Mouse (Mus musculus) retina, adult 2 months (tissue): ENCODE data around the gene Eif4e.
"Not testable (repeated sequence)": the region's sequence is repeated elsewhere in the genome, so short reads cannot be mapped to it uniquely, and the experiment has no call there.

Experiments used
- DNase-seq: peaks from one replicate; pipeline ENCODE4 v3.0.0-alpha.2; 2012; ENCODE audit warnings: low read depth, low spot score

The Eif4e gene

DNA sequence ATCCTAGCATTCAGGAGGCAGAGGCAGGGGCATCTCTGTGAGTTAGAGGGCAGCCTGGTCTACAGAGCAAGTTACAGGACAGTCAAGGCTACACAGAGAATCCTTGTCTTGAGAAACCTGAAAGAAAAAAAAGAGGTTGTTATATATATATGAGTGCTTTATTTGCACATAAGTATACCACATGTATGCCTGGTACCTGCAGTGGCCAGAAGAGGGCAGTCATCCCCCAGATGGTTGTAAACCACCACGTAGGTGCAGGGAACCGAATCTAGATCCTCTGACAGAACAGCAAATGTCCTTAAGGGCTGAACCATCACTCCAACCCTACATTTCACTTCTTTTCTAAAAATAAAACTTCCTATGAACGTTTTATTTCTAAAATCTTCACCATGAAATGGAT is 8.1 kb upstream of the Eif4e start:
- DNase-seq, result no peak

DNA sequence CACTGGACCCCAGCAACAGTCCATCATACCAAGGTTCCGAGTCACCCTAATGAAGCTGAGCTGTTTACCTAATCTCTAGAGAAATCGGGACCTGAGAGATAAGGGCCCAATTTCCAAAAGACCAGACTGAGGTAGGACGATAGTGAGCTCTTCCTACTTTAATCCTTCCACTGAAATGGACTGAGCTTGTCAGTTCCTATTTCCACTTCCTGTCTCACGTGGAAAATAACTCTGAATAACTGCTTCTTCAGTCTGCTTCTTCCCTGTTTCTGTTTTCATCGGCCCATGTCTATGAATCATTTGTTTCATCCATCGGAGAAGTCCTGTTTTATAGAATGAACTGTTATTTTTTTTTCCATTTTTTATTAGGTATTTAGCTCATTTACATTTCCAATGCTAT is 6.8 kb upstream of the Eif4e start:
- DNase-seq, result no peak

DNA sequence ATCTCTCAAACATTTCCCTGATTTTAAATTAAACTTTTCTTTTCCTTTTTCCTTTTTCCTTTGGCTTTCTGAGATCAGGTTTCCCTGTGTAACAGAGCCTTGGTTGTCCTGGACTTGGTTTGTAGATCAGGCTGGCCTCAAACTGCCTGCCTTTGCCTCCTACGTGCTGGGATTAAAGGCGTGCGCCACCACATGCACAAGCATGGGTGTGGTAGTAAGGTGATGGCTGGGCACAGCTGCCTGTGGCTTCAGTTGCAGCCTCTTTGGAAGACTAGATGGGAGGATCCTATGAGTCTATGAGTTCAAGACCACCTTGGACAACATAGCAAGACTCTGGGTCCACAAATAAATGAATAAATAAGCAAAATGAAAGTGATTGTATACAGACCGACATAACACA is 2.0 kb upstream of the Eif4e start:
- no peak for DNase-seq

DNA sequence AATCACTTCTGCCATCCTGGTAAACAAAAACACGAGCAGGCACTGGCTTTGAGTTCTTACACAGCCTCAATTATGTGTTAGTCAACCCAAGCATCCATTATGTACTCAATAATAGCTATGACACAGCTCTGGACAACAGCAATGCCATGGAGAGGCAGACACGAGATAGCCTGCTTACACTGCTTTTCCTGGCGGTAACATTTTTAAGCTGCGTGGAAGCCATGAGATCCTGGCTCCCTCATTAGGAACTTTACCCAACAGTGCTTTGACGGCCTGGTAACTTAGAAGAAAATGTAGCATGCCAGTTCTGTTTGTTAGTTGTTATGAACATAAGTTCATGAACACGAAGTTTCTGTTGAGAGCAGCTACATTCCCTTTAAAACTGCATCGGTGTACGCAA is 485 bp upstream of the Eif4e start:
- DNase-seq, result no peak

DNA sequence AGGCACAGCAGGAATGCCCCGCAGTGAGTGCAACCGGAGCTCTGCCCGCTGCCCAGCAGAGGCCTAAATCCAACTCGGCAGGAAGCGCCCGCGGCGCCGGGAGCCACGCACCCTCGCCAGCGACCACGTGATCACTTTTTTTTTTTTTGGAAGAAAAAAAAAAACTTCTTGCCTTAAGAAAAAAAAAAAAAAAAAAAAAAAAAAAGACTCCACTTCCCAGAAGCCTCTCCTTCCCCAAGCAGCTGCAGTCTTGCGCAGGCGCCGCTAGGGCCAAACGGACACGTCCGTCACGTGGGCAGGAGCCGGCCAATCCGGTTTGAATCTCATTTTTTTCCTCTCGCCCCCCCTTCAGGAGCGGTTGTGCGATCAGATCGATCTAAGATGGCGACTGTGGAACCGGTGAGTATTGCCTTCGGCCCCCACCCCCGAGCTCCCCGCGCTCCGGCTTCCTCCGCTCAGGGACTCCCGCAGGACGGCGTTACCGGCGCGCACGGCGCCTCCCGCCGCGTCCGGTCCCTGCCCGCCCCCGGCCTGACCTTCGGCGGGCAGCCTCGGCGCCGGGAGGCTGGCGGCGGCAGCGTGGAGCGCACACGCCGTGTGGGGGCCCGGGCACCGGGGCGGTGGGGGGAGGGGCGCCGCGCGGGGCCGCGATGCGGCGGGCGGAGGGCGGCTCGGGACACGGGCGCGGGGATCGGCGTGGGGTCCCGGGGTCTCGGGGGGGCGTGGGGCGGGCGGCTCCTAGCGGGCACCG is 1.1 kb downstream of the Eif4e start:
- peak; percentile 92 for DNase-seq

DNA sequence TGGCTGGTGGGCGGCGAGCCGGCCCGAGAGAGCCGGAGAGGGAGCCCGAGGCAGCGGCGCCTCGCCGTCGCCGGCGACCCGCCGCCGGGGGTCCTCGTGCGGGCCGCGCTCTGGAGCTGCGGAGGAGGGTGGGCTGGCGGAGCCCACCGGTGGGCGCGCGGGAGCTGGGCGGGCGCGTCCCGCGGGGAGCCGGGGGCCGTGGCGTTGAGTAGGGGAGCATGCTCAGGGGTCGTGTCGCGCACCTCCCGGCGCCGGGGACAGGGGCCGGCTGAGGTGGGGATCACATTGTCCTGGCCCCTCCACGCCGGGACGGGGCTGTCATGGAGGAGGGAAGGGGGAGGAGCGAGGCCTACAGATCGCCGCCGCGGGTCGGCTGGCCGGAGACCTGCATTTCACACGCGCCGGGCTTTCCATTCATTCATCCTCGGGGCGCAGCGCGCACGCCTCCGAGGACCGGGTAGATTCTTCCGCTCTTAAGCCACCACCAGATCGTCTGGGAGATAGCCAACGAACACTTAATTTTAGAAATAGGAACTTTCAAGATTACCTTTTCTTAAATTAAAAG is 1.8 kb downstream of the Eif4e start:
- no peak for DNase-seq

DNA sequence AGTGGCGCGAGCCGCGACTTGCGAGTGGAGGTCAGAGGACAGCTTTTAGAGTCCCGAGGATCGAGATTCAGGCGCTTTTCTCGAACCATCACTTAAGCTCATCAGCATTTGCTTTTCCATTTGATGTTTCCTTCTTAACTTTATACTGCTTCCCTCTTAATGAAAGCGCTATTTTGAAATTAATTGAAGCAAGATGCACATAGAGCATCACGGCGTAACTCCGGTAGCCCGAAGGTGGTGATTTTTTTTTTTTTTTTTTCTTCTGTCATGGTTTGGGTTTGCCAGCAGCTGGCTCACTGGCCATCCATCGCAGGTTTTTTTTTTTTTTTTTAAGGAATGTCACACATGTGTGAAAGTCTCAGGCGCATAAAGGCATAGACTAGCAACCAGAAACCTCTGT is 2.3 kb downstream of the Eif4e start:
- no peak for DNase-seq

DNA sequence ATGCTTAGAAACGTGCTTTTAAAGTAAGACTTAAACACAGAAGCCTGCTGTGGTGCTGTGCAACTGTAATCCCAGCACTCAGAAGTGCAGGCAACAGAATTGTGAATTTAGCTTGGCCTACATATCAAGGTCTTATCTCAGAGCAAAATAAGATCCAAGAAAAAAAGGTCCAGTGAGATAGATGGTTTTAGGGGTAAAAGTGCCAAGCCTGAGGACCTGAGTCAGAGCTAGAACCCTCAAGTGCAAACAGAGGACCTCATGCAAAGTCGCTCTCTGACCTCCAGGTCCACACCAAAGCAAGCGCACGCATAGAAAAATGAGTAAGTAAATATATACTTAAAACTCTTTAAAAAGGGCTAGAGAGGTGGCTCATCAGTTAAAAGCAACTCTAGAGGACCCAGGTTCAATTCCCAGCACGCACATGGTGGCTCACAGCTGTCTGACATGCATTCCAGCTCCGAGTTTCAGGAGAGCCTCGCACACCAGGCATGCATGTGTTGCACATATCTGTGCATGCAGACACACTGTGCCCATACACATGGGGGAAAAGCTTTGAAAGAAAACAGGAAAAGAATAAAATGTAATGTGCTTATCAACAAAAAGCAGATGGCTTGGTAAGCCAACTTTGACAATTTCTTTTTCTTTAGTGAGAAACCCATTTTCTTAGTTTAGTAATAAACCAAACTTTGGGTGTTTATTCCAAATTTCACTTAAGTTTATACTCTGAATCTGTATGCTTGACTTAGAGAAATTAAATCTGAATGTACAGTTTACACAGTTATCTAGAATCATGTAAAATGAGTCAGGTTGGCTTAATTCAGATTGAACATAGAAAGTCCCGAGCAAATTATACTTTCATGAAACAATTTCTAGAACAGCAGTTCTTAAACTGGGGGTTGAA is 4.8 kb downstream of the Eif4e start:
- DNase-seq, result no peak

DNA sequence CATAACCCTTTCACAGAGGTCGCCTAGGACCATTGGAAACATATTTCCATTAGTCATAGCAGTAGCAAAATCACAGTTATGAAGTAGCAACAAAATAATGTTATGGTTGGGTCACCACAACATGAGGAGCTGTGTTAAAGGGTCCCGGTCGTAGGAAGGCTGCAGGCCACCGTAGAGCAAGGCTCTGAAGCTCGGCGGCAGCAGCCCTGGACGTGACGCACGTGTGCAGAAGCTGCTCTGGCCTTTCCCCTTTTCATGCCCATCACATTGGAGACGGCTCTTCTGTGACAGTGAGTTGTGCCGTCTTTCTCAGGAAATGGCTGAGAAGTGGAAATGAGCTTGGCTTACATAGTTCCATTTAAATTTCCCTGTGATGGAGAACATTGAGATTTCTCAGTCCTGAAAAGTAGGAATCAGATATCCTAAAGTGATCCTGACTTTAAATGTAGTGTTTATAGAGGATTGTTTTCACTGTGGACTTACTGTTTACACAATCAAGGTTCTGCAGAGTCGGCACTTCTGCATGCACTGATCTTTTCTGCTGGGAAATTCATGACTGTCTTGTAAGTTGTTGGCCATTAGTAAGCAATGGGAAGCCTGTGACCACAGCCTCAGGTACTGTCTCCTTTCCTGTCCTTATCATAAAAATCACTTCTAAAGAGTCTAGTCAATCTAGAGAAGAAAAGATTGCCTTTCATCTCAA is 5.7 kb downstream of the Eif4e start:
- DNase-seq, result no peak

DNA sequence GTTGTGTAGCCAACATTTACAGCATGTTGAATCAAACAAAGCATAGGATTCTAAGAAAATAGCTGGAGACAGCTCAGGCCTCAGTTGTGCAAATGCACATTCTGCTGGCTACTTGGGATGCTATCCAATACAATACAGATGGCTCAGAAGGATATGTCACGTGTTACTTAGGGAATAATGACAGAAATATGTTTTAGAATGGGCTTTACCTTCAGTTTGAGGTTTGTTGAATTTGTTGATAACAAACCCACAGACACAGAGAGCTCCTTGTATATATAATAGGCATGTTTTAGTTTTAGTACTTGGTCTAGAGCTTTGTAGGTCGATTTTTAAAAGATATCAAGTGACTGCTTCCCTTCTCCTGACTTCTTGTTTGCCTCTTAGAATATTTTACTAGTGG is 6.8 kb downstream of the Eif4e start:
- no peak for DNase-seq

DNA sequence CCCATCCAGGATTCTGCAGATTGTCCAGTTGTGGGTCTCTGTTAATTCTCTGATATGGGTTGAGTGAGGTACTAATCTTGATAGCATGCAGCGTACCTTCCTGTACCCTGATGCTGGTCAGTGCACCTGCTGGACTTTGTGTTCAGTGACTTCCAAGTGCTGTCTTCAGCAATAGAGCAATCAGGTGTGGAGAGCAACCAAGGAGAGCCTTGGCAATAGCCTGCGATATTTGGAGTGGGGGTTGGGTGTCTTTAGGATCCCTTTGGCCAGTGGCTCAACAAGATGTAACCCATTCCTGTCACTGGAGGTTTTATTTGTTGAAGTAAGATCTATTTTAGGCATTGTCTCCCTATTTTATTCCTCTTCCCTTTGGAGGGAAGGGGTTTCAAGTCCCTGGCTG is 10.1 kb downstream of the Eif4e start:
- no peak for DNase-seq

DNA sequence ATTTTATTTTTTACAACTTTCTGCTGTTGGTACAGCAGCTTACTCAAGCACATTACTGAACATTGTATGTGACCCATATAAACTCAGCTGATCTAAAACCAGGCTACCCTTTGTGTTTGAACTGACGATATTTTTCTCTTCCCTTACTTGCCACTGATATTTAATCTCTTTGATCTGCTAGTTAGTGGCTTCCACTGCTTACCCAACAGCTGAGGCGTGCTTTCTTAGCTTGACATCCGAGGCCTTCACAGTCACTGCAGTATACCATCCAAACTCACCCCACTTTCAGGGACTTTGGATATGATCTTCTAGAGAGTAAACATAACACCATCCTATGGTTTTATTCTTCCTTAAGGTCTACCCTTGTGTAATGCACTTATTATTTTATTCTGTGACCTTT is 16.6 kb downstream of the Eif4e start:
- no peak for DNase-seq

DNA sequence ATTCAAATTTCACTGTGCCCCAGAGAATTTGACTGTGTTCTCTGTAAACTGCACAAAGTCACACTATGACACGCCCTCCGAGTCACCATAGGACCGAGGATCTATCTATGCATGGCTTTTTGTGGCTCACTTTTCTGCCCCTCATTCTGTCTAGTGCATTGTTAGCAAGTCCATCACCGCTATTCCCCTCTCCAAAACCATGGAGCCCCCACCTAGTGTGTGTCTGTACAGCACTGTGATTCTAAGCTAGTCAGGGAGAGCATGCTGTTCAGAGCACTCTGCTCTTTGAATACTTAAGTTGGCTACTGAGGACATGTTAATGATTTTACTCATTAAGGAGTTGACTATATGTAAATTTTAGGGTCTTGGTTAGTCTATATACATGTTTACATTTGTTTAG is 18.1 kb downstream of the Eif4e start:
- no peak for DNase-seq

DNA sequence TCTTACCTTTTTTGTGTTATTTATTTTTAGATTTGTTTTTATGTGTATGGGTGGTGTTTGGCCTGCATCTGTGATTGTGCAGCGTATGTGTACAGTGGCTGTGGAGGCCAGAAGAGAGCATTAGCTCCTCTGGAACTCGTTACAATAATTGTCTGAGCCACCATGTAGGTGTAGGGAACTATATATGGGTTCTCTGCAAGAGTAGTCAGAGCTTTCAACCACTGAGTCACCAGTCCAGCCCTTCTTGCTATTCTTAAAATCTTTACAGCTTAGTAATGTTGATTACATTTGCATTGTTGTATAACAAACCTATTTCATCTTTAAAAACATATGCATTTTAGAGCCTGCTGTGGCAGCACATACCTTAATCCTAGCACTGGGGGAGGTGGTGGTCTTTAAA is 20.7 kb downstream of the Eif4e start:
- DNase-seq, result no peak

DNA sequence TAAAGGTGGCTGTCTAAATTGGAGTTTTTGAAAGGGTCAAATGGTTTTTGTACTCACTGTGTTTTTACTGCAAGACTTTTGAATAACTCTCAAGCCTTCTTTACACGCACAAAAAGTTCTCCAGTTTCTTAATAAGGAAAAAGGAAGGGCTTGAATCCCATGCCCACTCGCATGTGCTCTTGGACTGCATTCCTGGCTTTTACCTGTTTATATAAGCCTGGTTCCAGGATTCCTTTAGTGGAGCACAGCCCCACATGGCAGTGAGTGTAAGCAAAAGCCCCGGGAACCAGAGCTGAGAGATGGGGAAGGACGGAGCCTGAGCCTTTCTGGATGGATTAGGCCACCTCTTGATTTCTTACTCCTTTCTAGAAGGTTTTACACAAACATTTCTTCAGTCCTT is 23.1 kb downstream of the Eif4e start:
- no peak for DNase-seq

DNA sequence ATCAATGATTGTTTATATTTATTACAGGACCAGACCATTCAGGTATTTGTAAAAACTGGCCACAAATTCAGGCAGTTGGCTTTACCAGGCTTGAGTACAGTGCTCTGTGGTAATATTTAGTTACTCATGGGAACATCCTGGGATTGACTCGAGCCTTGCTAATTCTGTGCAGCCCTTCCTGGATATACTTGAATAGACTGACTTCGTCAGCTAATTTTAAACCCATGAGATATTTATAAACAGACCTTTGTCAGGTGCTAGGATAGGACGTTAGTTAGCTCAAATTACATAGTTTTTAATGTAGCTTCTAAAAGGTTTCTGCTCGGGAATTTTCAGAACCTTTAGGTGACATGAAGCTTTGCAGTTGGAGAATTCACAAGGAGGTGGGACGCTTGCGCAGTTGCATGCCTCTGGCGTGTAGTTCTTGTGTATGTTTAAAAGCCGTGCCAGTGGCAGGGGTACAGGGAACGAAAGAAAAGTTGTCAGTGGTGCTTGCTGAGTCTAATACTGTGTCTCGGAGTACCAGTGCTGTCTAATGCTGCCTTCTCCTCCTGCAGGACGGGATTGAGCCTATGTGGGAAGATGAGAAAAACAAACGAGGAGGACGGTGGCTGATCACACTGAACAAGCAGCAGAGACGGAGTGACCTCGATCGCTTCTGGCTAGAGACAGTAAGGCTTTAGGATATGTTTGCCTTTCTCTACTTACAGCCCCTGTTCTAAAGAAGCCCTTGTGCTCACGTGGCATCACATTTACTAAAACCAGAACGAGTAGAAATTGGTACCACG is 24.6 kb downstream of the Eif4e start:
- no peak for DNase-seq

DNA sequence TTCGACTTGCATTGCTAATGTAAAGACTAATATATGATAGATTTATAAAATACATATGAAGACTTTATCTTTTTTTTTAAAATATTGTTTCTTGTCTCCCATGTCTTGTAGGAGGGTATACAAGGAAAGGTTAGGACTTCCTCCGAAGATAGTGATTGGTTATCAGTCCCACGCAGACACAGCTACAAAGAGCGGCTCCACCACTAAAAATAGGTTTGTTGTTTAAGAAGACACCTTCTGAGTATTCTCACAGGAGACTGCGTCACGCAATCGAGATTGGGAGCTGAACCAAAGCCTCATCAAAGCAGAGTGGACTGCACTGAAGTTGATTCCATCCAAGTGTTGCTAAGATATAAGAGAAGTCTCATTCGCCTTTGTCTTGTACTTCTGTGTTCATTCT is 29.3 kb downstream of the Eif4e start:
- DNase-seq, result not testable (repeated sequence)

DNA sequence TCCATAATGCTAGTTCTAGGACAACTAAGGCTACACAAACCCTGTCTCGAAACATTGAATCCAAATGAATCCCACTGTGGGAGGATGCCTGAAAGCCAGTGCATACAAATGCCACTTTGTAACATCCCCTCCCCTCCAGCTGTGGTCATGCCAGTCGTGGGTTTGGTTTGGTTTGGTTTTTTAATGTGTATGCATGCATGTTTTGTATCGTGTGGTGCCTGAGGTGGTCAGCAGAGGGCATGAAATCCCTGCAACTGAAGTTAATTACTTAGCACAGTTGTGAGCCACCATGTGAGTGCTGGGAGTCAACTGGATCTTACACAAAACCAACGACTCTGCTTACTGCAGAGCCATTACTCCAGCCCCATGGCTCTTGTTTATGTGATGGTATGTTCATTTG is 32.5 kb downstream of the Eif4e start:
- no peak for DNase-seq

DNA sequence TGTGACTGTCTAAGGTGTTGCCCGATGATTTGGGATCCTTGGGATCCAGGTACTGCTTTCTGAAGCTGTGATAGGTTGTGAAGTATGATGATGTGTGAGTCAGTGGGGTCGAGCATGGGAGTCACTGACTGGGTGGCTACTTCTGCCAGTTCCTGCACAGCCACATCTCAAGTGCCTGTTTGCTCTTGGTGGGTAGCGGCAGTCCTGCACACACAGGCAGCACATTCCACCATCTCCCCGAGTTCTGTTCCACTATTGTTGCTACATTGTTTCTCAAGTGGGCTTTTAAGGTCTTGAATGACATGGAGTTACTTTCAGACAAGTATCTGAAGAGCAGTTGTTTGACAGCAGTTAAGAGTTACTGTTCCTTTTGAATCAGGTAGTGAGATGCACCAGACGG is 34.3 kb downstream of the Eif4e start:
- DNase-seq, result no peak

DNA sequence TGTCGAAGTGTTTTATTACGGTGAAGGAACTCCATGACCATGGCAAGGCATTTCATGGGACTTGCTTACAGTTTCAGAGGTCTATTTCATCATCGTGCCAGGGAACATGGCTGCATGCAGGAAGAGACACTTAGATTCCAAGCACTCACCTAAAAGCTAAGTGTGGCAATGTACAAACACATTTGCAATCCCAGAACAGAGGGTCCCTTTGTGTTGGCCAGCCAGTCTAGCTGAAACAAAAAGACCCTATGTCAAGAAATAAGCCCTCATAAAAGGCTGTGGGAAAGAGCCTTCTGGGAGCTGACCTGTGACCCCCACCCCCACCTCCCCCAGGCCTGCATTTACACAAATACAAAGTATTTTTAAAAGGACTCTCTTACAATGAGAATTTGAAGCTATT is 34.9 kb downstream of the Eif4e start:
- DNase-seq, result no peak

DNA sequence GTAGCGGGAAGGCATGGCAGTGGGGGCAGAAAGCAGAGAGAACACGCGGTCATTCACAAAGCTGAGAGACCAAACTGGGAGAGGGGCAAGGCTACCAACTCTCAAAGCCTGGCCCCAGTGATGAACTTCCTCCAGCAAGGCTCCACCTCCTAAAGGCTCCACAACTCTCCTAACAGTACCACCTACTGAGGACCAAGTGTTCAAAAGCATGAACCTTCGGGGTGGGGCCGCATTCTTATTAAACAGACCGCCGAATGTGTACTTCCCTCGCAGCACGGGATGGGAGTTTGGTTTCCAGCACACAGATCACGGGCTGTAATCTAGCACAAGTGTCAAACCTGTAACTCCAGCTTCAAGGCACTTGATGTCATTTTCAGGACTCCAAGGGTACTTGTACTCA is 52.9 kb downstream of the Eif4e start:
- no peak for DNase-seq
